15 mouse cellular contexts compared by ENCODE assay signal in genomic region chr6:91917286-91917685, GRCm38 (mm10). TPM values are rescaled to one million over a fixed set of nuclear protein-coding genes. Genes with fewer than 3 reads are reported as not detected.
DNase-seq lines count a peak whose midpoint lies in the region; ATAC-seq and TF ChIP-seq lines count a peak whose summit lies in the region.
"Had no signal": no experiment of that assay in that cellular context is flagged by ENCODE, and none has a peak within 500 bp of the region (broad histone marks: within the 10 kb centered on the region; RNA-seq: fewer than 3 reads in every experiment).

No protein-coding gene starts in this region.

- ATAC-seq in hindbrain, postnatal 0 days = no peak
- no peak for ATAC-seq in neural tube, embryonic 15.5 days (ENCODE audit: low FRiP score)
- ATAC-seq: CD4-positive, CD25-positive, alpha-beta regulatory T cell, adult 4 months; forebrain, postnatal 0 days; intestine, embryonic 16.5 days had no signal

- H3K4me2 ChIP-seq in hindbrain, postnatal 0 days (ENCODE audit: low read depth, low read length) = no peak overlapping the region
- H3K4me2 ChIP-seq in neural tube, embryonic 15.5 days = no peak overlapping the region
- H3K4me2 ChIP-seq: liver, embryonic 13.5 days had no signal

- WGBS in hindbrain, postnatal 0 days = 47% methylated on average over 4 of the region's 4 CpGs
- WGBS in neural tube, embryonic 15.5 days = 49% methylated on average over 4 of the region's 4 CpGs

- H3K9me3 ChIP-seq in hindbrain, postnatal 0 days (ENCODE audit: low read length) = no peaks in the 10 kb centered on the region
- no peaks in the 10 kb centered on the region for H3K9me3 ChIP-seq in neural tube, embryonic 15.5 days (replicated peaks)
- H3K9me3 ChIP-seq: limb, embryonic 10.5 days; liver, embryonic 13.5 days had no signal

- no peaks in the 10 kb centered on the region for H3K27me3 ChIP-seq in hindbrain, postnatal 0 days (ENCODE audit: insufficient read depth, low read length)
- H3K27me3 ChIP-seq in neural tube, embryonic 15.5 days (replicated peaks) = no peaks in the 10 kb centered on the region
- H3K27me3 ChIP-seq: liver, embryonic 13.5 days had no signal

- no peak overlapping the region for H3K27ac ChIP-seq in hindbrain, postnatal 0 days
- H3K27ac ChIP-seq in neural tube, embryonic 15.5 days (replicated peaks) = no peak overlapping the region
- H3K27ac ChIP-seq: limb, embryonic 10.5 days; liver, embryonic 13.5 days had no signal

- intact Hi-C loops in left cerebral cortex, postnatal 4 days (cut with DNase I) = no loop called here

- no peak for TF ChIP-seq CTCF in hindbrain, postnatal 0 days (IDR thresholded peaks at IDR 0.05; ENCODE audit: low read depth)

- H3K9ac ChIP-seq in hindbrain, postnatal 0 days (replicated peaks; ENCODE audit: low read length) = no peak overlapping the region
- no peak overlapping the region for H3K9ac ChIP-seq in neural tube, embryonic 15.5 days (replicated peaks)
- H3K9ac ChIP-seq: forebrain, postnatal 0 days; liver, embryonic 13.5 days had no signal

- no peaks in the 10 kb centered on the region for H3K36me3 ChIP-seq in hindbrain, postnatal 0 days (ENCODE audit: insufficient read depth, low read length)
- H3K36me3 ChIP-seq in neural tube, embryonic 15.5 days = no peaks in the 10 kb centered on the region
- H3K36me3 ChIP-seq: limb, embryonic 10.5 days; liver, embryonic 13.5 days had no signal

- H3K4me1 ChIP-seq in hindbrain, postnatal 0 days (ENCODE audit: insufficient read depth, low read length) = no peaks in the 10 kb centered on the region
- H3K4me1 ChIP-seq in neural tube, embryonic 15.5 days = no peaks in the 10 kb centered on the region
- H3K4me1 ChIP-seq: limb, embryonic 10.5 days; liver, embryonic 13.5 days had no signal

- peak; percentile 38 for DNase-seq in left cerebral cortex, adult 11 months (ENCODE audit: low spot score)
- DNase-seq in left cerebral cortex, postnatal 4 days = no peak
- peak; percentile 38 to 70 for DNase-seq in frontal cortex, postnatal 36 days (ENCODE audit: low spot score in 2 of 2)
- DNase-seq in left cerebral cortex, adult 9 months (ENCODE audit: low spot score in 2 of 2) = peak; percentile 28 to 69
- peak; percentile 72 for DNase-seq in telencephalon, adult 2 months (ENCODE audit: low read depth, low spot score)
- DNase-seq in hindbrain, postnatal 0 days (ENCODE audit: low spot score) = no peak
- DNase-seq: adrenal gland, postnatal 10 days; cerebellum, adult 9-10 months; forebrain, postnatal 0 days; kidney, postnatal 10 days; liver, embryonic 13.5 days had no signal

- H3K4me3 ChIP-seq in hindbrain, postnatal 0 days (ENCODE audit: low read length) = no peak overlapping the region
- H3K4me3 ChIP-seq in neural tube, embryonic 15.5 days (replicated peaks) = no peak overlapping the region
- H3K4me3 ChIP-seq: limb, embryonic 10.5 days; liver, embryonic 13.5 days had no signal

RNA-seq across cellular contexts. Expression of gene 4930590J08Rik, which starts 14.7 kb away (rescaled TPM):
- 1 to 10 TPM; 2.6 to 3.0 TPM for total RNA-seq in left cerebral cortex, postnatal 4 days (2021)
- 2.2 and 3.2 TPM in 2 replicates for total RNA-seq in hindbrain, postnatal 0 days (2014; rRNA removed)
- 0.63 and 0.64 TPM in 2 replicates for polyA plus RNA-seq in hindbrain, postnatal 0 days (2015; fragmentation: Nextera tagmentation; extraction: Ambion mirVana)
- 1.4 and 1.5 TPM in 2 replicates for polyA plus RNA-seq in neural tube, embryonic 15.5 days (2015; fragmentation: Nextera tagmentation; extraction: Ambion mirVana)
- polyA plus RNA-seq: liver, embryonic 13.5 days had no signal

RNA-seq across cellular contexts. Expression of gene Ccdc174, which starts 39.4 kb away (rescaled TPM):
- 10 to 100 TPM; 24.2 to 24.7 TPM for total RNA-seq in left cerebral cortex, postnatal 4 days (2021)
- total RNA-seq in hindbrain, postnatal 0 days (2014; rRNA removed) = 12.8 and 15.1 TPM in 2 replicates
- 36.3 and 43.4 TPM in 2 replicates for polyA plus RNA-seq in hindbrain, postnatal 0 days (2015; fragmentation: Nextera tagmentation; extraction: Ambion mirVana)
- 39.7 and 42.1 TPM in 2 replicates for polyA plus RNA-seq in neural tube, embryonic 15.5 days (2015; fragmentation: Nextera tagmentation; extraction: Ambion mirVana)

Comparison
In these comparisons a context has a peak if more than half of its experiments do, and no peak if none do; other contexts are left out.
1. DNase-seq: peak in left cerebral cortex, adult 11 months (single experiment), frontal cortex, postnatal 36 days (2 of 2), left cerebral cortex, adult 9 months (2 of 2) and telencephalon, adult 2 months (single experiment); none in left cerebral cortex, postnatal 4 days (single experiment) and hindbrain, postnatal 0 days (single experiment).